Mouse (Mus musculus) spleen, adult 12 weeks (tissue): ENCODE measurements around the gene Ccdc159.
A peak's percentile ranks its signal among the peaks of the same experiment; 100 is the strongest.

Source experiments
- DNase-seq: peaks from one replicate; pipeline ENCODE4 v3.0.0; 2022; ENCODE audit warnings: low spot score

The Ccdc159 gene

GRCm38 (mm10) chr9:21961366-21961980, 34.2 kb downstream of the Ccdc159 start:
- no peak for DNase-seq

- DNase-seq, result no peak
Observed at GRCm38 (mm10) chr9:21962010-21962409, 34.7 kb downstream of the Ccdc159 start.

- peak; percentile 90 for DNase-seq
Observed at GRCm38 (mm10) chr9:21962416-21963059, 35.3 kb downstream of the Ccdc159 start.

DNA sequence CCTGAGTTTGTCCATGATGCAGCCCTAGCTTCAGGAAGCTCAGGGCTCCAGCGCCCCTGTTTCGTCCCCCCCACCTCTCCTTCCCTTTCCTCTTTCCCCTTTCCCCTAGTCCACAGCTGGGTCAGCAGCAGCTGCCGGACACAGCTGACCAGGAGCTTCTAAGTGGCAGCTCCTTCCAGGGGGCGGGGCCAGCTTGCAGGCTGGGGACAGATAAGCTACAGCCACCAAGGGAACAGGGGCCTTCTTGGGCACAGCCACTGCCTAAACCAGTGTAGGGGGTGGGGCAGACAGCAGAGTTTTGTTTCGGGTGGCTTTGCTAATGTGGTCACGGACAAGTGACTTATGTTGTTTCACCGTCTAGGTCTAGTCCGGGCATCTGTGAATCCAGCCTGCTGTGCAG, 36.1 kb downstream of the Ccdc159 start, which contains the start of gene Epor:
Gene Epor (minus strand): TSS at position 90 of the 400 bp plus-strand sequence.
- DNase-seq, result peak; percentile 72

GRCm38 (mm10) chr9:21968883-21969282, 41.6 kb downstream of the Ccdc159 start:
- no peak for DNase-seq

DNA sequence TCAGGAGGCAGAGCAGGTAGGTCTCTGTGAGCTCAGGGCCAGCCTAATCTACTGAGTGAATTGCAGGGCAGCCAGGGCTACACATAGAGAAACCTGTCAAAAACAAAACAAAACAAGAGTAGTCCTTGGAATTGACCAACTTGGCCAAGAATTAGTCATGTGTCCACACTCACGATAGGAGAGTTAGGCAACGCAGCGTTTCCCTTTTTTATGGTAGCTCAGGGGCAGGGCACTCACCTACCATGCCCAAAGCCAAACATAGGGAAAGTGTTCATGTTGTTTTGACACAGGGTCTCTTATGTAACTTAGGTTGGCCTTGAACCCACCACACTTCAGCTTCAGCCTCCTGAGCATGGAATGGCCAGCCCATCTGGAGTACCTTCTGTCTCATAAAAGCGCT, 42.0 kb downstream of the Ccdc159 start:
- DNase-seq, result no peak

DNA sequence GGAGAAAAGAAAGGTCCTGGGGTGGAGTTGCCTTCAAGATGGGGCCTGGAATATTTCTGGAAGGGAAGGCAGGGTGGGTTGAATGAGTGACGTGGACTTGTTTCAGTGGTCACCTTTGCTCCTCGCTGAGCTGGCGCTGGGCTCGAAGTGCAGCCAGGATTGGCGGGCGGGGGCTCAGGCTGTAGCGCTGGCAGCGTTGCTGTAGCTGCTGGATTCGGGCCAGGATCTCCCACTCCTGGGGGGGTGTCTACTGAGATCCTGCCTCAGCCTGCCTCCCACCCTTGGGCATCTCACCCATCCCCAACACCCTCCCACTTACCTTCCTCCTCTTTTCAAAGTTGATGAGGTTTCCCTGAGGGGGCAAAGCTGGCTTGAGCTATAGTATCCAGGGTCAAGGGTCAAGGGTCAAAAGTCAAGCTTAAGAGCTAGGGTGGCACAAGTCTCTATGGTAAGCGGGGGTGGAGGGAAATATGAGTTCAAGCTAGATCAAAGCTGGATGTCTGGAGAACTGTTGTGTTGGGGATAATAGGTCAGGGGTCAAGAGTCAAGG, 49.4 kb downstream of the Ccdc159 start:
- DNase-seq, result no peak

DNA sequence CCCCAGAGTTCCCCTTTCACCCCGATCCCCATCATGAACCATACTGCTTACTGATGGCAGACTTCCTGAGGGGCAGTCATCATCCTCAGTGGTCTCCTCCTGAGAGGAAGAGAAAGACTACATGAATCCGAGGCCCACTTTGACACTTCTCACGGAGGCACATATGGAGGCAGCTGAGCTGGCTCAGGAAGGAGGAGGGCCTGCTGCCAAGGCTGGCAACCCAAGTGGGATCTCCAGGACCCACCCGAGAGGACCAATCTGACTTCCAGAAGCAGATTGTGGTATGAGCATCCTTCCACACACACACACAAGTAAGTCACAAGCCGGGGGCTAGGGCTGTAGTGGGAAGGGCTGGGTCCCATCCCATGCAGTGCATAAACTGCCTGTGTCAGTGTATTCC, 50.1 kb downstream of the Ccdc159 start:
- DNase-seq, result no peak

DNA sequence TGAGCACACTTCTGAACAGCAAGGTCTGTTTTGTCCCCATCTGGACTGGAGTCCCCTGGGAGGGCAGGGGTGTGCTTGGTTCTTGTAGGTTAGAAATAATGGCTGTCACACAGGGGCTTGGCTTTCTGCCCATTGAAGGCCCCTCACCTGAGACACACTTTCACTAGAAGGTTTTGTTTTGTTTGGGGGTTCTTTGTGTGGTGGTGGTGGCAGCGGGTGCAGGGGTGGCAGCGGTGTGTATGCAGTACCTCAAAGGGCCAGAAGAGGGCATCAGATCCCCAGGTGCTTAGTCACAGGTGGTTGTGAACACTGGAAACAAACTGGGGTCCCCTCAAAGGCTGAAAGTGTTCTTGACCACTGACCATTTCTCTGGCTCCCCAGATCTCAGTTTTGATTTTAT, 50.7 kb downstream of the Ccdc159 start:
- peak; percentile 56 for DNase-seq

DNA sequence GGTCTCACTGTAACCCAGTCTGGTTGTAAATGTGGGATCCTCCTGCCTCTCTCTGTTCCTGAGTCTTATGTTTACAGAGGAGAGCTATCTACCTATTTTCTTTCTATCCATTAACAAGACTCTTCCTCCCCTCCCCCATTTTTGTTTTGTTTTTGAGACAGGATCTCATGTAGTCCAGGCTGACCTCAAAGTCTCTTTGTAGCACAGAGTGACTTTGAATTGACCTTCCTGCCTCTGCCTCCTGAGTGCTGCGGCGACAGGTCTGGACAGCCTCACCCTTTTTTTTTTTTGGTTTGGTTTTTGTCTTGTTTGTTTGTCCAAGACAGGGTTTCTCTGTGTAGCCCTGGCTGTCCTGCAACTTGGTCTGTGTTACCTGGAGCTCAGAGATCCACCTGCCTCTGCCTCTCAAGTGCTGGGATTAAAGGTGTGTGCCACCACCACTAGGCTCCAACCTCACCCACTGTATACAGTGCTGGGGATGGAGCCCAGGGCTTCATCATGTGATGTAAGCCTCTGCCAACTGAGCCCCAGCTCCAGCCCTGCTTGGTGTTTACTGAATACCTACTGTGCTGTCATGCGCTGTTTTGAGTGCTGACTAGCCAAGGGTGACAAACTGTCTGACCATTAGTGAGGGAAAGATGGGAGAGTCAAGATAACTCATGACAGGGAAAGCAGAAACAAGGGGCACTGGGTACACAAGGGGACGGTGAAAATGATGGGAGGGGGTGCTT, 51.3 kb downstream of the Ccdc159 start:
- no peak for DNase-seq

GRCm38 (mm10) chr9:21983911-21984310, 56.6 kb downstream of the Ccdc159 start:
- no peak for DNase-seq
